Mouse (Mus musculus): ENCODE measurements around the gene Rel. TPM values are rescaled to one million over a fixed set of nuclear protein-coding genes. Genes with fewer than 3 reads are reported as not detected.

Rel gene
- total and polyA plus RNA-seq, 3 experiments = 1.6 to 9.7 (median 5.4) TPM

Other genes with a start within 250 kb of the Rel start
- not detected for gene 1700093K21Rik, start 249.8 kb downstream of the Rel start, total RNA-seq (2021)
- 0.45 TPM in 1 of 2 replicates, not detected in the other for gene 1700093K21Rik, start 249.8 kb downstream of the Rel start, polyA plus RNA-seq (2012; rRNA removed)
- gene 0610010F05Rik, start 137.3 kb downstream of the Rel start, total RNA-seq (2021) = 10 to 100 TPM; 13.5 to 14.2 TPM
- gene 0610010F05Rik, start 137.3 kb downstream of the Rel start, polyA plus RNA-seq (2012; rRNA removed) = 0.76 and 2.0 TPM in 2 replicates
- gene Pus10, start 105.3 kb downstream of the Rel start, total RNA-seq (2021) = 10 to 100 TPM; 18.0 to 22.3 TPM
- 0.71 and 0.79 TPM in 2 replicates for gene Pus10, start 105.3 kb downstream of the Rel start, polyA plus RNA-seq (2012; rRNA removed)
- gene Pex13, start 105.0 kb downstream of the Rel start, total RNA-seq (2021) = 10 to 100 TPM; 66.5 to 74.6 TPM
- gene Pex13, start 105.0 kb downstream of the Rel start, polyA plus RNA-seq (2012; rRNA removed) = 25.6 and 32.3 TPM in 2 replicates
- gene Papolg, start 124.3 kb upstream of the Rel start, total RNA-seq (2021) = 10 to 100 TPM; 10.6 to 14.0 TPM
- 1.2 and 1.3 TPM in 2 replicates for gene Papolg, start 124.3 kb upstream of the Rel start, polyA plus RNA-seq (2012; rRNA removed)

All from adrenal gland, adult 2 months (tissue).